Mouse (Mus musculus) neutrophil, adult 5-6 weeks (primary cell): ENCODE data around the gene Sox8. TPM values are rescaled to one million over a fixed set of nuclear protein-coding genes. Genes with fewer than 3 reads are reported as not detected.

Experiments used
- ATAC-seq: fragments of 151-379, 151-347 bp; 2 replicates; pipeline ENCODE4 v1.8.0; 2017; ENCODE audit warnings: mild to moderate bottlenecking, moderate TSS enrichment; ENCODE audit not compliant: insufficient number of reproducible peaks, poor library complexity, low FRiP score, severe bottlenecking; ENCODE audit errors: extremely low read depth
- total RNA-seq: library from RNA; stranded (forward); fragments of 200-1000 nt; gene quantifications from 2 replicates; pipeline ENCODE4 v1.2.3, GENCODE M21; 2017

The Sox8 gene
- total RNA-seq, 1 experiment from 2014 or later: not detected

GRCm38 (mm10) chr17:25583858-25584257, 13.4 kb upstream of the Sox8 start:
- no peak for ATAC-seq

DNA sequence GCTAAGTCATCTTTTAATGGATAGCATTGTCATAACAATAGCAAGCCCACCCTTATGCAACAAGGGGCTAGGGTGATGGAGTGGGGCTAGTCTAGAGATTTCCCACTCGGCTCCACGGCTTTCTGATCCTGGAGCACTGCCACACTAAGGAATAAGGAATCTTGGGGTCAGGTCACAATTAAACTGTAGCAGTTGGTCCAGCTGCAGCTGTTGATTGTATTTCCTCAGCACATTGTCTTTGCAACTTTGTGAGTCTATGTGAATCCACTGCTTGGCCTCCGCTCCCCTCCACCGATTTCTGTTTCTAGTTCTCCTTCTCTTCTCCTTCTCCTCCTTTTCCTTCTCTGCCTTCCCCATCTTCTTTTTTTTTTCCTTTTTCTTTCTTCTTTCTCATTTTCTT, 12.6 kb upstream of the Sox8 start:
- ATAC-seq: no peak

DNA sequence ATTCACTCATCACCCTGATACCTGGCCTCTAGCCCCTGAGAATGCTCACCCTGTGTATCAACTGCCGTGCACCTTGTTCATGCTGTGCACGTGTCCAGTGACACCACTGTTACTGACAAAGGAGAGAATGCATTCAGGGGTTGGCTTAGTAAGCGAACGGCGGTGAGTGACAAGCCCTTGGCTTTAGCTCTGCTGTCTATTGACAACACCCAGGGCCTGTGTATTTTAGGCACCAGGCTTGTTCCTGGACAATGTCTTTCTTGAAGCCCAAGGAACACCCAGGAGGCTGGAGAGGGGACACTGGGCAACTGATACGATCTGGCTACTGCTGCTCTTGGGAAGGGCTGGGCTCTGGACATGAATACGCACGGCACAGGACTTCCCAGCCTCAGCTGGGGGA, 11.6 kb upstream of the Sox8 start:
- ATAC-seq: no peak

DNA sequence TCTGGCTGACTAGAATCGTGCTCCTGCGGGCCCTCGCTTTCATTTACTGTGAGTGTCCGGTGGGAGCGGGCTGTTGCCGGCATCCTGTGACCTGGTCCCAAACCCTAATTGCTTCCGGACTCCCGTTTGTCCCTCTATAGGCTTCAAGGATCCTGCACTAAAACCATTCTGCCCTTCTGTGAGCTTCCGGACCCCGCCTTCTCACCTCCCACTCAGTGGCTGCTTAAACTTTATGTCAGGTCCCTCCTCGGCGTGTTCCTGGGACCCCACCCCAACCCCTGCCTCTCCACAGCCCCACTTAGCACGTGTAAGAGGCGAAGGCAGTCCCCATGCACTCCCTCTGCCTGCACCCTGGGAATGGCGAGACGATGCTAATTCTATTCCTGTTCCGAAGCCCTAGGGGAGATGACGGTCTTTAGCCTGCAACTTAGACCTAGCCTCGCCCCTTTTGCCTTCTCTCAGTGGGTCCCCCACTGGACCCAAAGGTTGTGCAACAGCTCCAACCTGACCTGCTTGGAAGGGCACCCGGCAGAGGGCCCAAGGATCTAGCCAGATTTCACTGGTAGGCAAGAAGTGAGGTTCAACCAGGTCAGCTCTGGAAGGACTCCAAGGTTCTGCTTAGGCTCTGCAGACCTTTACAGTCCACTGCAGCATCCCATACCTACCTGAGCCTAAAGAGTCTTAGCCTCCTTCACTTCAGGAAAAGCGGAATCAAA, 9.0 kb upstream of the Sox8 start:
- ATAC-seq: no peak

- ATAC-seq: peak; percentile 93
These were observed 8.4 kb upstream of the Sox8 start, which contains the start of gene Lmf1 for GRCm38 (mm10) chr17:25578920-25579319. Gene Lmf1, plus strand, starts transcription at chr17:25579085.

DNA sequence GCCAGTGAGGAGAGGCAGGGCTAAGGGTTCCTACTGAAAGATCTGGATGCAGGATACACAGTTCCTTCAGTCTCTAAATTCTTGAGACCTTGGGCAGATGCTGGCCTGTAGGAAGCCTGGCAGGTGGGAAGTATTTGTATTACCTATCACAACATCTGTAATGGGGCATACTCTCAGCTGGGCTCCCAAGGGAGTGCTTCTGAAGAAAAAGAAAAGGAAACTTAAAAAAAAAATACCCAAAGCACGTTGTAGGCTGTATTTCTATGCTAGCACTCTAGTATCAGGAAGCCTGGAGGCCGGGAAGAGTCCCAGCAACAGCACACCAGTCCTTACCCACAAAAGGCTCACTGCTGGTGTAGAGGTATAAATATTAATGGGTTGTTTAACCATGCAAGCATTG, 7.2 kb upstream of the Sox8 start:
- no peak for ATAC-seq

DNA sequence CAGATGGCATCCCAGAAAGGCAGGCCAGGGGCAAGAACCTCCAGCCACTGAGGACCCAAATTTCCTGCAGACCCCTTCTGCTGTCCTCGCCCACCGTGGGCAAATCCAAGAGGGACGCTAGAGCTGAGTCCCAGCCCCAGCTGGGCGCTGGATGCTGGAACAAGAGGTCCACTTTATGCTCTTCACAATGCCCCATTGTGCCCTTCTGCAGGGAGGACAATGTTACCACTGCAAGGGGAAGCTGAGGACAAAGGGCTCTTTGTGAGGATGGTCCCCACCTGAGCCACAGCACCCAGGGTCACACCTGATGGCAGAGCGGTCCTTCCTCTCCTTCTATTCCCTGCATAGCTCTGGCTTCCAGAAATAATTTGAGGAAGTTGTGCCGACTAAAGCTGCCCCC, 6.8 kb upstream of the Sox8 start:
- no peak for ATAC-seq

DNA sequence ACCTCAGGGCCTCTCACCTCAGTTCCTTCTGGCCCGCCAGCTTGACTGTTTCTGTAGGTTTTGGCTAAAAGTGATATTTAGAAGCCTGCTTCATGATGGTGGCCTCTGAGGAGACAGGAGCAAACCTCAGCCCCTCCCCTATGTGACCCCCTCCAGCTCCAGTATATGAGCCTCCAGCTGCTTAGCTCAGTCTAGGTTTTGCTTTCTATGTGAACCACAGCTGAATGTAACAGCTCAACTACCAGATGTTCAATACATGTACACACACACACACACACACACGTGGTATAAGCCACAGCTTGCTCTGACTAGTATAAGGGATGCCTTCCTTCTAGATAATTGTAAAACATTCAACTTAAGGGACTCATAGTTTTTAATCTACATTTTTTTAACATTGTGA, 5.5 kb upstream of the Sox8 start:
- ATAC-seq: no peak

GRCm38 (mm10) chr17:25575208-25575971, 4.9 kb upstream of the Sox8 start:
- no peak for ATAC-seq

- ATAC-seq: no peak
These were observed 951 bp upstream of the Sox8 start for GRCm38 (mm10) chr17:25571453-25571820.

DNA sequence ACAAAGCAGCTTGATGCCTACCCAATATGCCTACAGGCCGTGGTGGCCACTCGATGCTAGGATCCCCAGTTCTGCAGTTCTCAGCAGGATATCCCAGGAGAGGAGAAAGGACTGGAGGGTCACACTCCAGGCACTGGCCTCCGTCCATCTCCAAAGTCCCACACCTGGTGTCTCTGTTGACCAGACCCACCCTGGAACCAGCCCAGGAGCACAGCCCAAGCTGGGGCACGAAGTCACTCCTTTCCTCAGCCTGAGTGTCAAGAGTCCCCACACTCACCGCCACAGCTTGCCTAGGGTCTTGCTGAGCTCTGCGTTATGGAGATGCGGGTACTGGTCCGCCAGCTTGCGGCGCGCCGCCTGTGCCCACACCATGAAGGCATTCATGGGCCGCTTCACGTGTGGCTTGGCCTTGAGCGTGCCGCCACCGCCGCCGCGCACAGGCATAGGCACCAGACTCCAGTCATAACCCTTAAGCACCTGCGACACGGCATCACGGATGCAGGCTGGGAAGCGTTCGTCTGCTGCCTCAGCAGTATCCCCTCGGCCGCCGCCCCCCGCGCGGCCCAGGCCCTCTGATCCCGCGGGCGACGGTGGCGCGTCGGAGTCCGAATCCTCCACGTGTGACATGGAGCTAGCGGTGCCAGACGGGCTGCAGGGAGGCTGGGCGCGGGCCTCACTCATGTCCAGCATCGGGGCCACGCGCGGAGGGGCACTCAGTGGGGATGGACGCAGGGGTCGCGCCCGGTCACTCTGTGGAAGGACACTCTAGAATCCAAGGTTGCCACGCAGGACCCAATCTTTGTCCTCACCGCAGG, 446 bp downstream of the Sox8 start:
- ATAC-seq: no peak

DNA sequence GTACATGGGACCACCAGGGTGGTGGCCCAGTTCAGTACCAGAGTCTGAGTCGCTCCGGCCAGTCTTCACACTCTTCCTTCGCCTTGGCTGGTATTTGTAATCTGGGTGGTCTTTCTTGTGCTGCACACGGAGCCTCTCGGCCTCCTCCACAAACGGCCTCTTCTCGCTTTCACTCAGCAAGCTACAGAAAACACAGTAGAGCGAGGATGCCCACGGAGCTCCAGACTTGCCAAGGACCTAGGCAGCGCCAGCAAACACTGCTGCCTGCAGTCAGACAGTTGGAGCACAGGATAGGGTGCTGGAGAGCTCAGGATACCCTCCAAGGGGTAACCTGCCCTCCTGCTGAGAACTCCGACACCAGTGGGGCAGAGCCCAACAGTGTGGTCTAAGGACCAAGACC, 1.6 kb downstream of the Sox8 start:
- no peak for ATAC-seq

DNA sequence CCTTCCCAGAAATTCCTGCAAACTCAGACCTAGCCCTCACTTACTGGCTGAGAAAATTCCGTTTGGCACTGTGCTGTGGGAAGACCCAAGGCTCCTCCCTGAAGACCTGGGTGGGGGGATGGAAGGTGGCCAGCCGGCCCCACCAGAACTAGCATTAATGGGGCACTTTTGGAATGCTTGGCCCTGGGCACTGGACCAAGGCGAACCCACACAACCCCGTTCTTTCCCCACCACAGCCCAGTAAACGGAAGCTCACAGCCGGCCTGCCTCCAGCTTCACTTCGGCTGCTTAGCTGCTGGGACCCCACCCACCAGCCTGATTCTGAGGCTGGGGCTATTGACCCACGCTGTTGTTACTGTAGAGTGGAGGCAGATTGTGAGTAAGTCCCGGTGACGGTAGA, 2.3 kb downstream of the Sox8 start:
- no peak for ATAC-seq

DNA sequence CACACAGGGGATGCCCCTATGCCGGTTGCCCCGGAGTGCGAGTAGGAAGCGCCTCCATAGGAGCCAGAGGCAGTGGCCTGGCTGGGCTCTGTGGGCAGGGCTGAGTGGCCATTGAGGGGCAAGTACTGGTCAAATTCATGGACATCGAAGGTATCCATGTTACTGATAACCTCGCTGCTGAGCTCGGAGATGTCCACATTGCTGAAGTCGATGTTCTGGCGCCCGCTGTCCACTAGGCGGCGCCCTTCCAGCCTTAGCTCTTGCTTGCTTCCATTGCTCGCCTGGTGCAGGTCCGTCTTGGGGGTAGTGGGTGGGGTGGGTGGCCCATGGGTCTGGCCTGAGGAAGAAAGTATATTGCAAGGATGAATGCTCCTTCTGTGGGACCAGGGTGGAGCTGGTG, 2.7 kb downstream of the Sox8 start:
- ATAC-seq: peak; percentile 29; the same call in 1 of the 2 replicates

DNA sequence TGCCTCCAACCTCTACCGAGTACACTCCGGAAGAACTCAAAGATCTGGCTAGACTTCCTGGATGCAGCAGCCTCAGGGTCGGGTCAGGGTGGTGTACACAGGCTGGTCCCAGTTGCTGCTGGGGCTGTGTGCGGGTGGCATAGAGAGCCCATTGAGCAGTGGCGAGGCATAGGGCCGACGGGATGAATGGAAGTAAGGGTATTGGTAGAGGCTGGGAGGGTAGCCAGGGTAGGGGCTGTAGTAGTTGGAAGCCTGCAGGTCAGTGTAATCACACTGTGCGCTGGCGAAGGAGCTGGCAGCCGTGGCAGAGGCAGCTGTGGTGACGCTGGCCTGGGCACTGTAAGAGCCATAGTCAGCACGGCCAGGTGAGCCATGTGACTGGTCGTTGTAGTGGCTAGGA, 3.2 kb downstream of the Sox8 start:
- no peak for ATAC-seq

- no peak for ATAC-seq
These were observed 4.5 kb downstream of the Sox8 start for GRCm38 (mm10) chr17:25565860-25566600.

DNA sequence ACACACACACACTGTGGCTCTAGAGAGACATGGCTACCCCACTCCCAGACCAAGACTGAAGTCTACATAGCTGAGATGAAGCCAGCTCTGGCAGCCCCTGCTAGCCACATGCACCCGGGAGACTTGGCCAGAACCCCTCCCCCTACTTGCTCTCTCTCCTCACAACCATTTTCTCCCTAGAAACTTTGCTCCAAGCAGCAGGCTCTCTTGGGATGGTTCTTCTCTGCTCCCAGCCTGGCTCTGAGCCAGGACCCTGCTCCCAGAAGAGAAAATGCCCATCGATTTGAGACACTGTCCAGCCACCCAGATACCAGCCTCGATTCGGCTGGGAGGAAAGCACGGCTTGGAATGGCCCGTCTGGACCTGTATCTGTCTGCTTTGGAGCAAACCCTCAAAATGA, 5.2 kb downstream of the Sox8 start:
- no peak for ATAC-seq

DNA sequence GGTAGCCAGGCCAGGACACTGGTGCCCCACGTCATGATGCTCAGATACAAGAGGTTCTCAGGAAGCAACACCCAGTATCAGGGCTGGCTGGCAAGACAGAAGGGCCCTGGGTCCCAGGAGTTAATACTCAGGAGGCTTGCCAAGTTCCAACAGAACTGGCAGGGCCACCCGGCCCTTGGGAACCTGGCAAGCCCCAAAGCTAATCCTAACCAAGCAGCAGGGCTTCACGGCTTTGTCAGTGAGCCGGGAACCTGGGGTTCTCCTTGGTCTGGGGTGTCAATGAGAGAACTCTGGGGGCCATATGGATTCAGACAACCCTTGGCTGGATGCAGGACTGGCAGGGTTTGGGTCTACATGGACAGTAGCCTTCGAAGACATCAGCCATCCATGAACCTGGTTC, 6.0 kb downstream of the Sox8 start:
- ATAC-seq: no peak
